Mouse (Mus musculus): ENCODE measurements around the gene 1700017D01Rik.
"Not testable (repeated sequence)": the region's sequence is repeated elsewhere in the genome, so short reads cannot be mapped to it uniquely, and the experiment has no call there.

1700017D01Rik gene

GRCm38 (mm10) chr19:11130776-11131175 is at the start of gene 1700017D01Rik:
TSS of gene 1700017D01Rik (minus strand) at chr19:11130876.
- DNase-seq (ENCODE audit: low spot score in 2 of 2) = not testable (repeated sequence)

DNA sequence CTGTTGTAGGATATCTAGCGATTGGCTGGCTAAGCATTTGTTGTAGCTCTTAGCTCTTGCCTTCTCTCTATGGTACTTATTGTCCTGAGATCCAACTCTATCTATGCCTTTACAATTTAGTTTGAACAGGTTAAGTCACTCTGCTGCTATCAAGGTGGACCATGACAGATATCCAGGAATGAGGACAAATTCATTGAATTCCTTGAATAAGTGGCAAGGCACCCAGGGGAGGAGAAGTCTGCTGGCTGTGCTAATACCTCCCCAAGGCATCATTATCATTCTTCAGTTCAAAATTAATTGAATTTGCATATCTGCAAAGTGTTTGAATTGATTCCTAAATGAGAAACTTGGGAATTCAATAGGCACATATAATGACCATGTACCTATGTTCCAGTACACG is 46.8 kb upstream of the 1700017D01Rik start:
- no peak for DNase-seq (ENCODE audit: low spot score in 2 of 2)

DNA sequence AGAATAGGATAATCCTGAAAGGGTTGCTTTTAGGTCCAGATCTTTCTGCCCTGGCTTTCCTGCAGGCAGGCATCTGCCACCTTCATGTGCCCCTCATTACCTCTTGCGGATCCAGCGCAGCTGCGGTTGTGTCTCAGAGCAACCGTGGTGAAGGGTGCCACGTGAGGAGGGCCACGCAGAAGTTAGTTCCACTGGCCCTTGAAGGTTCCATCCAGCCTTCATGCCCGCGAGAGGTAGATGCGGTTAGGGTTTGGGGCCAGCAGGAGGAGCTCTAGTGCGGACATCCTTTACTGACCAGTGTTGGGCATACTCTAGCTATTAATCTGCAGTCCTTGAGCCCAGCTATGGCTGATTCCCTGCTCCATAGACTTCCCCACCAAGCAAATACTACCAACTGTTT is 34.5 kb upstream of the 1700017D01Rik start, which contains the start of gene 1700025F22Rik:
Gene 1700025F22Rik, minus strand, starts transcription at position 149 of the 400 bp plus-strand sequence.
- DNase-seq (ENCODE audit: low spot score in 2 of 2) = no peak

GRCm38 (mm10) chr19:11157890-11158289 is 27.2 kb upstream of the 1700017D01Rik start:
- DNase-seq (ENCODE audit: low spot score in 2 of 2) = not testable (repeated sequence)

GRCm38 (mm10) chr19:11135336-11135735 is 4.7 kb upstream of the 1700017D01Rik start:
- DNase-seq (ENCODE audit: low spot score in 2 of 2) = no peak

DNA sequence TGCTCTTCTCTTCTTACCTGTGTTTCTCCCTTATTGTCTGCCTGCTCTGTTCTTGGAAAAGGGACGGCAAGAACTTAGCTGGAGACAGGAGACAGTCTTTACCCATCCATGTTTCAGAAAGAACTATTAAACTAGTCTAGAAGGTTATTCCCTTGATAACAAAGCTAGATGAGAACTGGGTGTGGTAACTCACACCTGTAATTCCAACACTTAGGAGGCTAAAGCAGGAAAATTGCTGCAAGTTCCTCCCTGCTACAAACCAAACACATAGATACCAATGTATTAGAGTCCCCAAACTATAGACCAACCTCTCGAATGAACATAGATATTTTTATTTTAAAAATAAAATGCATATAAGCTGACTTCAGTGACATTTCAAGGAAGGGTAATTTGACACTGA is 4.2 kb upstream of the 1700017D01Rik start:
- DNase-seq (ENCODE audit: low spot score in 2 of 2) = no peak

GRCm38 (mm10) chr19:11129702-11130101 is 974 bp downstream of the 1700017D01Rik start:
- DNase-seq (ENCODE audit: low spot score in 2 of 2) = no peak

GRCm38 (mm10) chr19:11121016-11121420 is 9.7 kb downstream of the 1700017D01Rik start:
- DNase-seq (ENCODE audit: low spot score in 2 of 2) = peak in 1 of 2 experiments; percentile 1

DNA sequence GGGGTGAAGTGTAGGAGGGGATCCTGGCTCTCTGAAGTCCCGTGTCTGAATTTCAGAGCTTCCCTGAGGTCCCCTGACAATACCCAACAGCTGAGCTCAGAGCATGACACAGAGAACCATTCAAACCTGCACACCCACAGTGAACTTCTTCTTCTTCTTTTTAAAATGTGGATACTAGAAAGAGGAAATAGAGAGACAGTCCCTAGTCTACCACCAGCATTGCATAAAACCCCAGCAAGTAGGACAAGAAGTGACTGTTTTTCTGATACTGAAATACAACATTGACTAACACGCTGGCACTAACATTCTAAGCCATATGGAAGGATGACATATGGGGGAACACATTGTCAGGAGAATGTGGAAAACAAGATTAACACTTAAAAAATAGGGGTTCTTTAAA is 11.3 kb downstream of the 1700017D01Rik start:
- no peak for DNase-seq (ENCODE audit: low spot score in 2 of 2)

GRCm38 (mm10) chr19:11107746-11108145 is 22.9 kb downstream of the 1700017D01Rik start:
- DNase-seq (ENCODE audit: low spot score in 2 of 2) = no peak

- DNase-seq (ENCODE audit: low spot score in 2 of 2) = no peak
Measured at GRCm38 (mm10) chr19:11101880-11102279, 28.8 kb downstream of the 1700017D01Rik start.

DNA sequence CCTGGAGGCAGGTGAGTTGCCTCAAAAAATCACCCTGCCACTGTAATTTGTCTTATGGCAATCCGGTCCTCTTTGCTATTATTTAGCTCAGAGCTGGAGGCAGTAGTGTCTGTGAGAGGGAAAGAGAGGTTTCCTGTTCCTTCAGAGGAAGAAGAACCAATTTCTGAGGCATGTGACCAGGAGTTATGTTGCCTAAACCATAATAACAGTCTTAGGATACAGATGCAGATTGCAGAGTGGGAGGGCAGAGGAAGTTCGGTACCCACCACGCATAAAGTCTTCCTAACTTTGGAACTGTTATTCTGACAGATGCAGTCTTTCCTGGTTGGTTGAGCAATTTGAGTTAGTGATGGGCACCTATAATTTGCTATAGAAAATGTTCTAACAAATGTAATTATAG is 32.3 kb downstream of the 1700017D01Rik start:
- no peak for DNase-seq (ENCODE audit: low spot score in 2 of 2)

DNA sequence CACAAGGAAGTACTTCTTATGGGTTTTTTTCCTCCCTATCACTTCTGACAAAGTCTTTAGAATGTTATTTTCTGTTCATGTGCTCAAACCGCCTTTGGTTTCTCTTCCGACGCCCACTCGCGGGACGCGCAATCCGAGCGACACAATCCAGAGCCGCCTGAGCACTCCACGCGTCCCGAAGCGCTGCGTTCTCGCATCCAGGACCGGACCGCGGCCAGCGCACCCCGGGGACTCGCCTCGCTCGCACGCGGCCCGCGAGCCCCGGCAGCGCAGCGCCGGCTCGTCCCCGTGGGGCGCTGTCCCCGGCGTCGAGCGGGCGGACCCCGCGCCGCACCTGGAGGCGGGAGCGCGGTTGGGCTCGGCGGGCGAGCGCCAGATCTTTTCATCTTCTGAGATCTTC is 38.5 kb downstream of the 1700017D01Rik start:
- not testable (repeated sequence) for DNase-seq (ENCODE audit: low spot score in 2 of 2)

DNA sequence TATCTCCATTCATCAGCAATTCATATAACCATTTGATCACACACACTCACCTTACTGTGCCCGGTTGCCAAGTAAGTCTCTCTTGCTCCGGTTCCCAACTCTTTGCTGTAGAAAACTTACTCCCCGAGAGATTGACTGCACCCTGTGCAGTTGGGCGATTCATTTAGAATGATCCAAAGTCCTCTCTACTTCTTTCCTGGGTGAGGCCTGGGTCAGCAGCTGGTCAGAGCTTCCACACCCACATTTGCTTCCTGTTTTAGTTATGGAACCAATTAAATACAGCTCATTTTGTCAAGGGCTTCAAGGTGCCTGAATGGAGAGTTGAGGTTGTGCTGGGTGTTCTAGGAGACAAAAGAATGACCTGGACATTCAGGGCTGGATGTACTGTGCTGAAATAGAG is 49.7 kb downstream of the 1700017D01Rik start, which contains the start of gene Ms4a8a:
Gene Ms4a8a, minus strand, starts transcription at position 169 of the 400 bp plus-strand sequence.
- DNase-seq (ENCODE audit: low spot score in 2 of 2) = no peak

GRCm38 (mm10) chr19:11070364-11070763 is 60.3 kb downstream of the 1700017D01Rik start:
- DNase-seq (ENCODE audit: low spot score in 2 of 2) = no peak

- DNase-seq (ENCODE audit: low spot score in 2 of 2) = no peak
Measured at GRCm38 (mm10) chr19:11065202-11065875, 65.3 kb downstream of the 1700017D01Rik start.

- no peak for DNase-seq (ENCODE audit: low spot score in 2 of 2)
Measured at GRCm38 (mm10) chr19:11060900-11061299, 69.8 kb downstream of the 1700017D01Rik start.

- no peak for DNase-seq (ENCODE audit: low spot score in 2 of 2)
Measured at GRCm38 (mm10) chr19:11059967-11060366, 70.7 kb downstream of the 1700017D01Rik start.

- DNase-seq (ENCODE audit: low spot score in 2 of 2) = not testable (repeated sequence)
Measured at GRCm38 (mm10) chr19:11055700-11056099, 75.0 kb downstream of the 1700017D01Rik start.

DNA sequence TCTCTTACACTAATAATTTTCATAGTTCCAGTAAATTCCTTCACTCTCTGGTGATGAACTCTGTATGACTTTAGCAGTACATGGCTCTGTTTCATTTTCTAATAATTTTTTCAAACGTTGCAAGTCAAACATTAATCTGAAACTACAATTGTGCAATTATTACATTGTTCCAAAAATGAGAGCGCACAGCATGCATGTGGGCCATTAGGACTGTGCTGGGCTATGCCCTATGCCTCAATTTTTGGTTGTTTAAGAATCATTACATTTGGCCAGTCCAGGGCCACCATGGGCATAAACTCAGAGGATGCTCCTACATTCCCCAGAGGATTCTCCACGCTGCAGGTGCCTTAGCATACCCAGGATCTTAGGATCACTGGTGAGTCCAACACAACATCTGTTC is 77.4 kb downstream of the 1700017D01Rik start:
- no peak for DNase-seq (ENCODE audit: low spot score in 2 of 2)

DNA sequence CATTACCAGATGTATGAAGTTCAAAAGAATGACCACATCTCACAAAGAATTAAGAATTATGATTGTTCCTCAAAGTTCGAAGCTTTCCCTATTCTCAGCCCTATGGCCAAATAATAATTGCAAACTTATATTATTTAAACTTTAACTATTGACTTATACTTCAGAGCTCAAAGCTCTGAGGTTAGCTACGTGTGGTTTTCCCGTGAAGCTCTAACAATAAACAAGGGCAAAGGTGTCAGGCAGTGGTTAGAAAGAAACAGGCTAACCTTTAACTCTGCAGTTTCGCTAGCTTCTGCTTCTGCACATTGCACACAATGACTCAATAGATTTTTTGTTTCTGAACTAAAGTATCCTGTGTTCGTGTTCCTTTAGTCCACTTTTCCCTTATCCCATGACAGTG is 77.8 kb downstream of the 1700017D01Rik start:
- DNase-seq (ENCODE audit: low spot score in 2 of 2) = no peak

- DNase-seq (ENCODE audit: low spot score in 2 of 2) = no peak
Measured at GRCm38 (mm10) chr19:11050286-11050685, 80.4 kb downstream of the 1700017D01Rik start.

GRCm38 (mm10) chr19:11049426-11049825 is 81.2 kb downstream of the 1700017D01Rik start:
- DNase-seq (ENCODE audit: low spot score in 2 of 2) = no peak

DNA sequence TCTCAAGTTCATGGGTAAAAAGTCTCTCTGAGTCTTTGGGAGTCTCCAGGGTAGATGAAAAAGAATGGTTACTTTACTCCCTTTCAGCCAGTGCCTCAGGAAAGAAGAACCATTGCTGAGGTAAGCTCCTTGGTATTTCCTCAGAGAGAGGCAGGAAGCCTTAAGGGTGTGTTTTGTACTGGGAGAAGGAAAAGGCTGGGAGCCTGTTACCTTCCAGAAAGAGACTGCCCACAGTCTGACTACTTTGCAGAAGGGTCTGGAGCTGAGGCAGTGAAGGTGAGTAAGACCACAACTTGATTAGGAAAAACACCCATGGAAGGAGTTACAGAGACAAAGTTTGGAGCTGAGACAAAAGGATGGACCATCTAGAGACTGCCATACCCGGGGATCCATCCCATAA is 82.2 kb downstream of the 1700017D01Rik start:
- DNase-seq (ENCODE audit: low spot score in 2 of 2) = no peak

Data from cerebellum, postnatal 4 days (tissue).